Mouse (Mus musculus): ENCODE data around the gene Tmbim1. TPM values are rescaled to one million over a fixed set of nuclear protein-coding genes. Genes with fewer than 3 reads are reported as not detected.
A peak's percentile ranks its signal among the peaks of the same experiment; 100 is the strongest.

Gene Tmbim1
- polyA plus RNA-seq, 1 experiment = 140 TPM

DNA sequence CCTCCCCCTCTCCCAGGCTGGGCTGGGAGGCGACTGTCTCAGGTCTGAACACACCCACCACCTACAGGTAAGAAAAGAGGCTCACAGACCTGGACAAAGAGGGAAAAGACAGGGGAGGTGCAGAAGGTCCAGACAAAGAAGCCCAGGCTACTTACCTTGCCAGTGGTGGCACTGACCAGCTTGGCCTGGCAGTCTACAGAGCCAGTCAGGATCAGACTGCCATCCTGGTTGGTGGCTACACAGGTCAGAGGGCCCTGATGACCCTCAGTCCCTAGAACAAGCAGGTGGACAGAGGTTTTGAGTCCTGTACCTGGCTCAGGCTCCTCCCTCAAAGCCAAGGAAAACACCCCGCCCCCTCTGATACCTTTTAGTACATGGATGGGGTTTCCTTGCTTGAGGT lies 24.1 kb downstream of the Tmbim1 start:
- TF ChIP-seq FLI1 (IDR thresholded peaks at IDR 0.05; ENCODE audit: low read length) (no peak), GATA1 (IDR thresholded peaks at IDR 0.05; ENCODE audit: borderline replicate concordance, low read length) (no peak)
- H3K4me1 ChIP-seq = peaks cover 80% of the 10 kb centered on the region
- no peak overlapping the region for H3K4me3 ChIP-seq (replicated peaks)
- H3K36me3 ChIP-seq (replicated peaks; ENCODE audit: low read length) = peaks cover 51% of the 10 kb centered on the region
- no peaks in the 10 kb centered on the region for H3K9me3 ChIP-seq
- H3K27me3 ChIP-seq (replicated peaks) = peaks cover 20% of the 10 kb centered on the region

DNA sequence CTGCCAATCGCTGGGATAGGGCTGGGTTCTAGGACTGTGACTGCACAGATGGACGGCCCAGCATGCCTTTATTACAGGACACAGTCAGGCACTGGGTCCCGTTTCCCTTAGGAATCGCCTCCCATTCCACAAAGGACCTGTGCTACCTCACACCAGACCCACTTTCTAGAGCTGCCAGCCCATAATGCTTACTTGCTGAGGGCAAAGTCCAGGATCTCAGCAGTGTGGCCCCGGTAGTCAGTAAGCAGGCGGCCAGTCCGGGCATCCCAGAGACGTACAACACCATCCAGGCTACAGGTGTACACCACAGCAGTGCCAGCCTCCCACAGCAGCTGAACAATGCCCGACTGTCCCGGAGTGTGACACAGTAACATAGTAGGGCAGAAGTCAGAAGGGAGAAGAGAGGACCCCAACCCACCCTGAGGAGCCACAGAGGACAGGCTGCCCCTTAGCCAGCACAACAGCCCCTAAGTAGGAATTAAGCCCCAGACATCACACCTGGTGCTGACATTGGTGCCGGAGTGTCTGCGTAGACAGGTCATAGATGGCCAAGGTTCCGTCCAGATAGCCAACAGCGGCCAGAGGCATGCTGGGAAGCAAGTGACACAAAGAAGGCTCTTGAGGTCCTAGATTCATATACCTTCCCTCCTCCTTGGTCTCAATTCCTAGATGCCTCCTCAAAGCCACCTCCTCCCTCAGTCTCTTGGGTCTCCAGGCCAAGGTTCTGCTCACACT lies 24.7 kb downstream of the Tmbim1 start:
- Histone ChIP-seq H3K9me3 (no peaks in the 10 kb centered on the region), H3K4me3 (replicated peaks) (no peak overlapping the region), H3K4me1 (peaks cover 80% of the 10 kb centered on the region), H3K27me3 (replicated peaks) (peaks cover 26% of the 10 kb centered on the region), H3K36me3 (replicated peaks; ENCODE audit: low read length) (peaks cover 49% of the 10 kb centered on the region)
- no peak for TF ChIP-seq FLI1 (IDR thresholded peaks at IDR 0.05; ENCODE audit: low read length)
- no peak for TF ChIP-seq GATA1 (IDR thresholded peaks at IDR 0.05; ENCODE audit: borderline replicate concordance, low read length)

DNA sequence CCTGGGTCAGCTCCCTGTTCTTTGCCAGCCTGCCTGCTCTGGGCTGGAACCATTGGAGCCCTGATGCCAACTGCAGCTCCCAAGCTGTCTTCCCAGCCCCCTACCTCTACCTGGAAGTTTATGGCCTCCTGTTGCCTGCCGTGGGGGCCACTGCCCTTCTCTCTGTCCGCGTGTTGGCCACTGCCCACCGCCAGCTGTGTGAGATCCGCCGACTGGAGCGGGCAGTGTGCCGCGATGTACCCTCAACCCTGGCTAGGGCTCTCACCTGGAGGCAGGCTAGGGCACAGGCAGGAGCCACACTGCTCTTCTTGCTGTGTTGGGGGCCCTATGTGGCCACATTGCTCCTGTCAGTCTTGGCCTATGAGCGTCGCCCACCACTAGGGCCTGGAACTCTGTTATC lies 26.4 kb downstream of the Tmbim1 start:
- peaks cover 49% of the 10 kb centered on the region for H3K36me3 ChIP-seq (replicated peaks; ENCODE audit: low read length)
- H3K4me3 ChIP-seq (replicated peaks) = no peak overlapping the region
- peaks cover 89% of the 10 kb centered on the region for H3K4me1 ChIP-seq
- TF ChIP-seq FLI1 (IDR thresholded peaks at IDR 0.05; ENCODE audit: low read length) = no peak
- no peak for TF ChIP-seq GATA1 (IDR thresholded peaks at IDR 0.05; ENCODE audit: borderline replicate concordance, low read length)
- H3K27me3 ChIP-seq (replicated peaks) = peaks cover 30% of the 10 kb centered on the region
- no peaks in the 10 kb centered on the region for H3K9me3 ChIP-seq

DNA sequence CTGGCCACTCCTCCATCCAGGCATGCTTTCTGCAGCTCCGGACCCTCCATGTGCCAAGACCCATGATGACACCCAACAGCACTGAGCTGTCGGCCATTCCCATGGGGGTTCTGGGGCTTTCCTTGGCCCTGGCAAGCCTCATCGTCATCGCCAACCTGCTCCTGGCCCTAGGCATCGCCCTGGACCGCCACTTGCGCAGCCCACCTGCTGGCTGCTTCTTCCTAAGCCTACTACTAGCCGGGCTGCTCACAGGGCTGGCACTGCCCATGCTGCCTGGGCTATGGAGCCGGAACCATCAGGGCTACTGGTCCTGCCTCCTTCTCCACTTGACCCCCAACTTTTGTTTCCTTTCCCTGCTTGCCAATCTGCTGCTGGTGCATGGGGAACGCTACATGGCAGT lies 26.9 kb downstream of the Tmbim1 start, which contains the start of gene Gpbar1:
TSS of gene Gpbar1 (plus strand) at position 13 of the 400 bp plus-strand sequence.
- Histone ChIP-seq H3K4me1 (peaks cover 89% of the 10 kb centered on the region), H3K27me3 (replicated peaks) (peaks cover 30% of the 10 kb centered on the region), H3K36me3 (replicated peaks; ENCODE audit: low read length) (peaks cover 47% of the 10 kb centered on the region)

DNA sequence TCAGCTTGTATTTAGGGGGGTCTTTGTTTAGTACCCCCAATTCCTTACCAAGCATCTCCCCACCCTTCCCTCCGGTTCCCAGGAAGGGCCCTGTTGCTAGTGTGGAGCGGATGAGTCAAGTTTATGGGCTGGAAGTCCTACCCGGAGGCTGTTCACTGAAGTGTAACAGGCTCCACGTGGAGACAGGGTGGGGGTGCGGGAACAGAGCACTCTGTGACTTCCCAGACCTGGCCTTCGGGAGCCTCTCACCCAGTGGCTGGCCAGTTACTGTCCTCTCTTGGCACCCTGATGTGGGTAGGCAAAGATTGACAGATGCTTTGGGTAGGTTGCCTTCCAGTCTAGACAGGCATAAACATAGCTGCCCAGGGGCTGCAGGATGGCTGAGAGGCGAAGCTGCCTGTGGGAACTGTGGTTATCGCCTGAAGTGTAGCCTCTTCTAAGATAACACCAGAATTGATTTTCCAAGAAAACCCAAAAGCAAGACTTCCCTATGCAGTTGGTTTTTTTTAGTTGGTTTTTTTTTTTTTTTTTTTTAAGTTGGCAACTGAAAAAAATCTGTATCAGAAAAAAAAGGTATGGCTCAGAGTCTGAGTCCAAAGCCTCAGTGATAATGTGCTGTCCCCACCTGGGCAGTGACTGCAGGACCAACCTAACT lies 27.4 kb downstream of the Tmbim1 start:
- peaks cover 43% of the 10 kb centered on the region for H3K36me3 ChIP-seq (replicated peaks; ENCODE audit: low read length)
- H3K4me1 ChIP-seq = peaks cover 88% of the 10 kb centered on the region
- H3K27me3 ChIP-seq (replicated peaks) = peaks cover 33% of the 10 kb centered on the region
- H3K9me3 ChIP-seq = no peaks in the 10 kb centered on the region
- no peak overlapping the region for H3K4me3 ChIP-seq (replicated peaks)
- TF ChIP-seq FLI1 (IDR thresholded peaks at IDR 0.05; ENCODE audit: low read length) = no peak
- no peak for TF ChIP-seq GATA1 (IDR thresholded peaks at IDR 0.05; ENCODE audit: borderline replicate concordance, low read length)

More for the DNA sequence above, 26.9 kb downstream of the Tmbim1 start, which contains the start of gene Gpbar1:
- no peak within 1 kb of the TSS for H3K4me3 ChIP-seq (replicated peaks)
- TF ChIP-seq GATA1 (IDR thresholded peaks at IDR 0.05; ENCODE audit: borderline replicate concordance, low read length) (no peak), FLI1 (IDR thresholded peaks at IDR 0.05; ENCODE audit: low read length) (no peak)
- H3K9me3 ChIP-seq = no peaks in the 10 kb centered on the region

DNA sequence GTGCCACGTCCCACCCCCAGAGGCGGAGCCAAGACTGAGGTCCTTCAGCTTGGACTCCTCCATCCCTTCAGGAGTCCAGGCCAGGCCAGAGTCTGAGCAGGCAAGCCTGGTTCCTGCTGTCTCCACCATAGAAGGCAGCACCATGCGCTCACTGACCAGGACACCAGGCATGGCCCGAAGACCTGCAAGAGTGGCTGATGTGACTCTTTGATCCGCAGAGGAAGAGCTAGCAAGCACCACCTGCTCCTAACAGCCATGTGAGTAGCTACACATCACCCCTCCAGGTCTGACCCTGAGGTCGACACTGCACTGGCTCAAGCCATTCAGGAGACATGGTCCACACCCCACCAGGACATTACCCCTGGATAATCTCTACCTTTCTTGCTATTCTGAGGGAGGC lies 28.4 kb downstream of the Tmbim1 start:
- Histone ChIP-seq H3K4me1 (peaks cover 81% of the 10 kb centered on the region), H3K4me3 (replicated peaks) (peak overlapping the region; percentile 29), H3K9me3 (no peaks in the 10 kb centered on the region), H3K27me3 (replicated peaks) (peaks cover 33% of the 10 kb centered on the region), H3K36me3 (replicated peaks; ENCODE audit: low read length) (peaks cover 34% of the 10 kb centered on the region)
- TF ChIP-seq GATA1 (IDR thresholded peaks at IDR 0.05; ENCODE audit: borderline replicate concordance, low read length) (no peak), FLI1 (IDR thresholded peaks at IDR 0.05; ENCODE audit: low read length) (no peak)

DNA sequence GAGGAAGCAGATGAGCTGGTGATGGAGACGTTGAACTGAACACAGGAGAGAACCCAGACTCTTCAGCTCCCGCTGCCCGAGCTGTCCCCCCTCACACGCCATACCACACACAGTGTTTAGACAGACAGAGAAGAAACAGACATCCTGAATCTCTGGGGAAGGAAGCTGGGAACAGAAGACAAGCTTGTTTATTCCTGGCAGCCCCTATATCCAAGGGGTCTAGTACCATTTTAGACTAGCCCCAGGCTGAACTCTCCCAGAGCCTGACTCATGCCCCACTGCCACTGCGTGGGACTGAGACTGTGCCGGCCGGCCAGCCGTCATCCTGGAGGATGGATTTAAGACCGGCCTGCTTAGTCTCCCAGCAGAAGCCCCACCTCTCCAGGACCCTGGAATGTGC lies 30.4 kb downstream of the Tmbim1 start:
- Histone ChIP-seq H3K36me3 (replicated peaks; ENCODE audit: low read length) (peaks cover 31% of the 10 kb centered on the region), H3K4me1 (peaks cover 65% of the 10 kb centered on the region), H3K27me3 (replicated peaks) (peaks cover 33% of the 10 kb centered on the region), H3K9me3 (no peaks in the 10 kb centered on the region), H3K4me3 (replicated peaks) (peak overlapping the region; percentile 62)
- no peak for TF ChIP-seq GATA1 (IDR thresholded peaks at IDR 0.05; ENCODE audit: borderline replicate concordance, low read length)
- no peak for TF ChIP-seq FLI1 (IDR thresholded peaks at IDR 0.05; ENCODE audit: low read length)

DNA sequence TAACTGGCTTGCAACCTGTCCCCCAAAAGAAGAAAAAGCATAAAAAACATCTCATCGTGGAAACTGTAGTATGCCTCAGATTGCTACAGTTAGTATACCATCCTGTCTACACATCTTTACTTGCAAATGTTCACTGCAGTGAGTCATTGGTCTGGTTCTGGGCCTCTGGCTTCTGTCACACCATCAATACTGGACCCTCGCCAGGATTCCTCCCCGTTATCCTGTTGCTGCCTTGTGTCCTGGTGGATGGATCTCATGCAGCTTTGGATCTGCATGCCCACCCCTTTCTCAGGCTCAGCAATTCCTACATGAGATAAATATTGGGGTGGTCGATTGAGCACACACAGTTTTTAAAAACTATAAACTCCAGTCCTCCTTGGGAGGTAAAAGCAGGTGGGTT lies 33.8 kb downstream of the Tmbim1 start:
- no peak for TF ChIP-seq GATA1 (IDR thresholded peaks at IDR 0.05; ENCODE audit: borderline replicate concordance, low read length)
- TF ChIP-seq FLI1 (IDR thresholded peaks at IDR 0.05; ENCODE audit: low read length) = no peak

DNA sequence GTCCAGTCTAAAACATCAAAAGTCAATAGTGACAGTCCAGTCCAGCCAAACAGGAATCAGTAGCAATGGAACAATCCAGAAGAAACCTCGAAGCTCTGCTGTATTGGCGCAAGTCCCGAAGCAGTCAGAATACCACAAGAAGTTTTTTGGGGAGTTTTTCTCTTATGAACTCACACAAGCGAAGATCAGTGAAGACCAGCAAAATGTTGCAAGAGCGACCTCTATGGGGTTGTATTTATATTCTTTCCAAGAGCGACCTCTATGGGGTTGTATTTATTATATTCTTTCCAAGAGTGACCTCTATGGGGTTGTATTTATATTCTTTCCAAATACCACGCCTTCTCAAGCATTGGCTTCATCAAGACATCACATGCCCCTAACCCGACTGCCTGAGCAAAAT lies 36.7 kb downstream of the Tmbim1 start:
- Histone ChIP-seq H3K9me3 (no peaks in the 10 kb centered on the region), H3K36me3 (replicated peaks; ENCODE audit: low read length) (peaks cover 79% of the 10 kb centered on the region), H3K4me1 (peaks cover 15% of the 10 kb centered on the region), H3K4me3 (replicated peaks) (no peak overlapping the region), H3K27me3 (replicated peaks) (peaks cover 3% of the 10 kb centered on the region)
- TF ChIP-seq FLI1 (IDR thresholded peaks at IDR 0.05; ENCODE audit: low read length) (no peak), GATA1 (IDR thresholded peaks at IDR 0.05; ENCODE audit: borderline replicate concordance, low read length) (no peak)

More for the DNA sequence above, 33.8 kb downstream of the Tmbim1 start:
- no peak overlapping the region for H3K4me3 ChIP-seq (replicated peaks)
- peaks cover 50% of the 10 kb centered on the region for H3K36me3 ChIP-seq (replicated peaks; ENCODE audit: low read length)
- H3K4me1 ChIP-seq = peaks cover 36% of the 10 kb centered on the region
- peaks cover 15% of the 10 kb centered on the region for H3K27me3 ChIP-seq (replicated peaks)
- no peaks in the 10 kb centered on the region for H3K9me3 ChIP-seq

DNA sequence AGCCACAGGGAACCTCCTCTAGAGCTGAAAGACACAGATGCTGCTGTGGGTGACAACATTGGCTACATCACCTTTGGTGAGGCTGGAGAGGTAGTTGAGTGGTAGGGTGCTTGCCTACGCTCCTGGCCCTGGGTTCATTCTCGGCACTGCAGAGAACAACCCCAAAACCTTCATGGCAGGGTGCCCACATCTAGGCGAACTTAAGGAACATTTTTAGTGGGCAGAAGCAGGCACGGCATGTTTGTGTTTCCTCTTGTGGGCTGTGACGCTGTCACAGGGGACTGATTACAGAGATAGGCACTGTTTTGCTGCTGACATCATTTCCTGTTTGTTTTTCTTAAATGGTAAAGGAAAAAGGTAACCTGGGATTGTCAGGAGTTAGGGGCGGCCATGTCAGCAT lies 42.9 kb downstream of the Tmbim1 start:
- peaks cover 53% of the 10 kb centered on the region for H3K4me1 ChIP-seq
- no peak overlapping the region for H3K4me3 ChIP-seq (replicated peaks)
- TF ChIP-seq GATA1 (IDR thresholded peaks at IDR 0.05; ENCODE audit: borderline replicate concordance, low read length) (no peak), FLI1 (IDR thresholded peaks at IDR 0.05; ENCODE audit: low read length) (no peak)
- H3K36me3 ChIP-seq (replicated peaks; ENCODE audit: low read length) = peaks cover 96% of the 10 kb centered on the region
- no peaks in the 10 kb centered on the region for H3K9me3 ChIP-seq
- H3K27me3 ChIP-seq (replicated peaks) = no peaks in the 10 kb centered on the region

Measured in megakaryocyte, embryonic 14.5 days (primary cell).